Mouse (Mus musculus) embryonic fibroblast, embryonic 13.5 days (primary cell): ENCODE results near the gene Ms4a4d. TPM values are rescaled to one million over a fixed set of nuclear protein-coding genes. Genes with fewer than 3 reads are reported as not detected.
"Not testable (repeated sequence)": the region's sequence is repeated elsewhere in the genome, so short reads cannot be mapped to it uniquely, and the experiment has no call there.

ENCODE experiments used
- H3K27ac ChIP-seq: 2 replicates; pipeline ENCODE4 v1.5.1; 2012; ENCODE audit warnings: low read length, control low read depth, inconsistent platforms; ENCODE audit not compliant: insufficient read depth
- H3K4me1 ChIP-seq: 2 replicates; pipeline ENCODE4 v1.6.1; 2011; ENCODE audit warnings: low read length; ENCODE audit not compliant: control insufficient read depth, insufficient read depth
- H3K4me3 ChIP-seq: 2 replicates; pipeline ENCODE4 v1.5.1; 2011; ENCODE audit warnings: mild to moderate bottlenecking, control low read depth, low read length; ENCODE audit not compliant: insufficient read depth
- CTCF ChIP-seq: IDR thresholded peaks from 2 replicates; pipeline ENCODE4 v1.5.1; 2011; ENCODE audit warnings: mild to moderate bottlenecking, control low read depth, low read length, moderate library complexity, borderline replicate concordance; ENCODE audit not compliant: insufficient read depth
- POLR2A ChIP-seq: IDR thresholded peaks from 2 replicates; pipeline ENCODE4 v1.6.1; 2011; ENCODE audit warnings: low read depth, mild to moderate bottlenecking, control low read depth, low read length, moderate library complexity
- polyA plus RNA-seq: library from polyadenylated mRNA; stranded (reverse); fragments of >200 nt; gene quantifications from 2 replicates; pipeline ENCODE4 v1.2.4, GENCODE M21; 2011; ENCODE audit warnings: low read depth; ENCODE audit not compliant: missing spikeins, insufficient read length

Gene Ms4a4d
- 0.43 and 1.0 TPM in 2 replicates for polyA plus RNA-seq

DNA sequence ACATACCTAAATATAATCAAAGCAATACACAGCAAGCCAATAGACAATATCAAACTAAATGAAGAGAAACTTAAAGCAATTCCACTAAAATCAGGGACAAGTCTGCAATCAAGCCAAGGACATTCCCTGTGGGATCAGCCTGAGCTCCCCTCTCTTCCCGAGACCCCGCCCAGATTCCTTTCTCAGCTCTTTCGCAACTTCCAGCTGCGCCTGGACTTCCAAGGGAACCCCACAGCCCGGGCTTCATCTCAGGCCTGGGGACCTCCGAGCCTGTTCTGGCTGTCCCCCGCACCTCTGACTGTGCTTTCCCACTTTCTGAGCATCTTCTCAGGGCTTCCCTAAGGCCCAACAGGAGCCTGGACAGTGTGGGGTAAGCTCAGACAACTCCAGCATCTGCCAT is at the start of gene Ms4a4d:
Gene Ms4a4d, plus strand, starts transcription at position 209 of the 400 bp plus-strand sequence.
- H3K4me1 ChIP-seq: no peaks in the 10 kb centered on the region
- TF ChIP-seq CTCF (no peak), POLR2A (no peak)
- no peak within 1 kb of the TSS for H3K27ac ChIP-seq
- H3K4me3 ChIP-seq: no peak within 1 kb of the TSS

DNA sequence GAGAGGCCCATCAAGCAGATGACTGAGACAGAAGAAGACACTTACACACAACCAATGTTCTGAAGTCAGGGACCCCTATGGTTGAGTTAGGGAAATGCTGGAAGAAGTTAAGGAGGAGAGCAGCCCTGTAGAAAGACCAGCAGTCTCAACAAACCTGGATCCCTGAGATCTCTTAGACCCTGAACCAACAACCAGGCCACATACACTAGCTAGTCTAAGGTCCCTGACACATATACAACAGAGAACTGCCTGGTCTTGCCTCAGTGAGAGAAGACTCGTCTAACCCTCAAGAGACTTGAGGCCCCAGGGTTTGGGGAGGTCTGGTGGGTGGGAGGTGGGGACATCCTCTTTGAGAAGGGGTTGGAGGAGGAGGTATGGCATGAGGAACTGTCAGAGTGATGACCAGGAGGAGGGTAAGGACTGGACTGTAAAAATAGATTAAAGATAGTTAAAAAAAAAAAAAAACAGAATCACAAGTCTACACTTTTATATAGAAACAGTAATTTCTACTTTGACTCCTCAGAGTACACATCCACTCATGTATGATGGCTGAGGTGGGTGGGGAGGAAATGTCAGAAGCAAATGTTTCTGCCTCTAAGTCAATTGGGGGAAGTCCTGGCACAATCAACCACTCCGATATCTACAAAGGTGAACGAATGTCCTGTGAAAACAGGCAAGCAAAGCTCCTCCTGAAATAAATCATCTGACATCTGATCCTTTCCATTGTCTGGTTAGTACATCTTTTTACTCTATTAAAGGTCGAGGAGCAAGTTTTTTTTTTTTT is 45.0 kb upstream of the Ms4a4d start:
- Histone ChIP-seq H3K4me3 (no peak overlapping the region), H3K27ac (no peak overlapping the region), H3K4me1 (no peaks in the 10 kb centered on the region)
- TF ChIP-seq POLR2A: no peak

DNA sequence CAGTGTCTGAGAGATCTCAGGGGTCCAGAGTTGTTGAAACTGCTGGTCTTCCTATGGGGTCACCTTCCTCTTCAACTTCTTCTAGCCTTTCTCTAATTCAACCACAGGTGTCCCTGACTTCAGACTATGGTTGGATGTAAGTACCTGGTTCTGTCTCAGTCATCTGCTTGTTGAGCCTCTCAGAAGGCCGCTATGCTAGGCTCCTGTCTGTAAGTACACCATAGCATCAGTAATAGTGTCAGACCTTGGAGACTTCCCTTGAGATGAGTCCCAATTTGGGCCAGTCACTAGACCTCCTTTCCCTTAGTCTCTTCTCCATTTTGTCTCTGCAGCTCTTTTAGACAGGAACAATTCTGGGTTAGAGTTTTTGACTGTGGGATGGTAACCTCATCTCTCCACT is 43.9 kb upstream of the Ms4a4d start:
- Histone ChIP-seq H3K4me1 (no peaks in the 10 kb centered on the region), H3K27ac (no peak overlapping the region)
- TF ChIP-seq POLR2A (no peak), CTCF (no peak)

DNA sequence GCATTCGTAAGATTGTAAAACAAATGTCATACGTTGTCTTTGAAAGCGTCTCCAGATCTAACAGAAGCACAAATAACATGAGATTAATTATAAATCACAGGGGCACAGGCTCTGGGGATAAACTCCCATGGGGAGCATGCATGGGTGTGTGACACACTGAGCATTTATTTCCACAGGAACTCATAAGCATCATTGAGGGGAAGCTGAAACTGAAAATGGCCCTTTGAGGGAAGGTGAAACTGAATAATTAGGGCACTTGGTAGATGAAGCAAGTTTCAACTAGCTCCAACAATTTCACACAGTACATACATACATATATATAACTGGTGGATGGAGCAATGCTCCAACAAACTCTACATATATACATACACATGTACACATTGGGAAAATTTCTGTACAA is 42.1 kb upstream of the Ms4a4d start:
- Histone ChIP-seq H3K4me3 (no peak overlapping the region), H3K4me1 (no peaks in the 10 kb centered on the region), H3K27ac (no peak overlapping the region)
- TF ChIP-seq POLR2A: no peak

More for the DNA sequence above, 43.9 kb upstream of the Ms4a4d start:
- no peak overlapping the region for H3K4me3 ChIP-seq

DNA sequence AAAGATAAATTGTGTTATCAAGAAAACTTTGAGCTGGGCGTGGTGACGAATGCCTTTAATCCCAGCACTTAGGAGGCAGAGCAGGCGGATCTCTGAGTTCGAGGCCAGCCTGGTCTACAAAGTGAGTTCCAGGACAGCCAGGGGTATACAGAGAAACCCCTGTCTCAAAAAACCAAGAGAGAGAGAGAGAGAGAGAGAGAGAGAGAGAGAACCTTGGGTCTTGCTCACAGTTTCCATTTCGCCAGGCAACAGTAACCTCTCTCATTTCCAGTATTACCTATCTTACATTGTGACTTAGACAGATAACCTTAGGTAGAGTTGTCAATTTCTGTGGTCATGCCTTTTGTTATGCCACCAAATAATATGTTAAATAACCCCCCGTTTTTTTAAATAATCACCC is 40.2 kb upstream of the Ms4a4d start:
- H3K27ac ChIP-seq: no peak overlapping the region
- no peaks in the 10 kb centered on the region for H3K4me1 ChIP-seq
- TF ChIP-seq CTCF: no peak
- no peak for TF ChIP-seq POLR2A
- no peak overlapping the region for H3K4me3 ChIP-seq

DNA sequence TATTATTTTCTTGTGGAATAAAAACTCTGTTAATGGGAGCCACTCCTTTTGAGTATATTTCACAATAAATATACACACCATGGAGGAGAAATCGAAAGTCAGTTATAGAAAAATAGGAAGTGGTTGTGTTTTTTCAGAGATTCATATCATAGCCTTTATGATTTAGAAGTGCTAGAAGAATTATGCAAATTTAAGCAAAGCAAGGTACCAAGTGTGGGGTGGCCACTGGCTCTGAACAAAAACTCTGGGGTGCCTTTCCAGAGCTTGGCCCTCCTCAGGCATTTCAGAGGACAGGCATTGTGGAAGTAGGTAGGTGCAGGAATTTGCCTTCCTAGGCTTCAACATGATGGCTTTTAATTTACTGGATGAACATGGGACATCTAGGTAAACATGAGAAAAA is 39.3 kb upstream of the Ms4a4d start:
- H3K27ac ChIP-seq, H3K4me1 ChIP-seq, H3K4me3 ChIP-seq: not testable (repeated sequence)

DNA sequence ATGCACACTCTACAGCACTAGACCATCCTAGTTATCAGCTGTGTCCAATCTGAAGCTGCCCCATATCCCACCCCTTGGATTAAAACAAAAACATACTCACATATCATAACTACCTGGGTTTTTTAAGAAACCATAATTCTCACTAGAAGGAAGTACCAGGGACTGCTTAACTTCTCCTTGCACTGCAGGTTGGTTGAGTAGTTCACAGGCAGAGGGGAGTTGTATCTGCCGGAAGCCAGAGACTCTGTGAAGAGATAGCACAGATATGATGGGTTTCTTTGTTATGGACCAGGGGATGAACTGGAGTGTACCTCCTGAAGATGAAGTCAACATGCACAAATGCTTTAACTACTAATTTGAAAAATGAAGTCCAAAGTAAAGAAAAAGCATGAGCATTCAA is 35.8 kb upstream of the Ms4a4d start:
- Histone ChIP-seq H3K27ac (no peak overlapping the region), H3K4me3 (no peak overlapping the region), H3K4me1 (no peaks in the 10 kb centered on the region)
- TF ChIP-seq CTCF (no peak), POLR2A (no peak)

DNA sequence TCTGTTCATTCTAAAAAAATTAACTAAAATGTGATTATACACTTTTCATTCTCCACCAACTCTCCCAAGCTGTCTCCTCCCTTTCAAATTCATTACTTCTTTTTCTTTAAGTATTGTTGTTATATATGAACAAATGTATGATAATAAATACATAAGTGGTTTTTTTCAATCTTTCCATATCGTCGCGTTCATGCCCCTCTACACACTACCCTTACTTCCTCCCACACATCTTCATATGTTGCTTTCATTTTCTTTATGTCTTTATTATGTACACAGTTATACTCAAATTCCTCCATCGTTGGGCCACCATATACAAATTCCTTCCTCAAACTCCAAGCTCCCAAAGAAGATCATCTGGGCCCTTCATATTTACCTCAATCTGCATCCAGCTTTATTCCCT is 35.3 kb upstream of the Ms4a4d start:
- no peaks in the 10 kb centered on the region for H3K4me1 ChIP-seq
- H3K27ac ChIP-seq: no peak overlapping the region
- no peak for TF ChIP-seq POLR2A
- no peak for TF ChIP-seq CTCF
- H3K4me3 ChIP-seq: no peak overlapping the region

DNA sequence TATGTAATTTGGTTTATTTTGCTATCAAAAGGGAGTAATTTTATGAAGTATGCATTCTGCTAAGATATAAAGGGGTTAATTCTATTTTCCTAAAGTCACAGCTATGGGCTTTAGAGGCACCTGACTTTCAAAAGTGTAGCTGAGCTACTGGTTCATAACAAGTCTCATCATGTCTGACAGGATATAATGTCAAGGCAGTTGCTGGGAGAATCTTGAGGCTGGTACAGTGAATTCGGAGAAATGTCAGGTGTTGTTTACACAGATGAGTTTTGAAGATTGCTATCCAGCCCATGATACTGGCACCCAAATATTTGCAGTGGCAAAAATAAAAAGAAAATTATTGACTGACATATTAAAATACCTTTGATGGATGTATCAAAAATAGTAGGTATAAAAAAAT is 31.7 kb upstream of the Ms4a4d start:
- TF ChIP-seq CTCF (no peak), POLR2A (no peak)
- H3K27ac ChIP-seq: no peak overlapping the region
- H3K4me1 ChIP-seq: no peaks in the 10 kb centered on the region
- no peak overlapping the region for H3K4me3 ChIP-seq

DNA sequence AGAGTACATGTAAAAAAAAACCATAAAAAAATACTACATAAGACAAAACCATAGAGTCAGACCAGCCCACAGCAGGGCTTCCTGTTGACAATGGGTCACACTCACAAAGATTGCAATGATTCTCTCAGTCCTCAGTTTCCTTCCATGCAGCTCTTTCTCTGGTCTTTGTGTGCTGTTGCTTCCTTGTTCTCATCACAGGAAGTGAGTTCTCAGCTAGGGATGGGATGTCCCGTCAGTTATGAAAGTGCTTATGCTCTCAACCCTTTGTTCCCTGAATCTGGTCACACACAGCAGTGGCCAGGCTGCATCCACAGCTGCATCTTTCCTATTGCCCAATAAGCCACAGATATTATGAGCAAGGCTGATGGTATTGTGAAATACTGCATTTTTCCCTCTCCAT is 23.1 kb upstream of the Ms4a4d start:
- Histone ChIP-seq H3K4me1 (no peaks in the 10 kb centered on the region), H3K27ac (no peak overlapping the region), H3K4me3 (no peak overlapping the region)
- no peak for TF ChIP-seq CTCF
- no peak for TF ChIP-seq POLR2A

DNA sequence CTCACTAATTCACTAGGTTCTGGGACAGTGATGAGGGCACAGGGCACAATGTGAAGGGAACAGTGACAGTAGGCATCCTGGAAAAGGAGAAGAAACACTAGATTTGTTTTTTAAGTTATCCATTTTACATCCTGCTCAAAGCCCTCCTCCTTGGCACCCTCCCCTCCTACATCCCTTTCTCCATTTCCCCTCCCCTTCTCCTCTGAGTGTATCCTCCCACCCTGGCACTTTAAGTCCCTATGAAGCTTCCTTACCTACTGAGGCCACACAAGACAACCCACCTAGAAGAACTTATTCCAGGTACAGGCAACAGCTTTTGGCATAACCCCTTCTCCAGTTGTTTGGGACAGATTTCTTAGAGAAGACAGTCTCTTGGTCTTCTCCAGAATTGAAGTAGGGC is 20.4 kb upstream of the Ms4a4d start, which contains the start of gene Ms4a6b:
Gene Ms4a6b, plus strand, starts transcription at position 267 of the 400 bp plus-strand sequence.
- Histone ChIP-seq H3K4me1 (no peaks in the 10 kb centered on the region), H3K27ac (no peak within 1 kb of the TSS), H3K4me3 (no peak within 1 kb of the TSS)
- TF ChIP-seq CTCF (no peak), POLR2A (no peak)
